Mouse (Mus musculus) lung, postnatal 0 days (tissue): Measurements from ENCODE around the gene Cdk15. TPM values are rescaled to one million over a fixed set of nuclear protein-coding genes. Genes with fewer than 3 reads are reported as not detected.

Experiments used
- ATAC-seq: fragments of 200-750 bp; cut with Nextera tagmentation; 2 replicates; pipeline ENCODE4 v1.8.0; 2017; ENCODE audit warnings: moderate library complexity
- DNase-seq: peaks from one replicate; pipeline ENCODE4 v3.0.0-alpha.2; 2016; ENCODE audit warnings: low spot score
- H3K27ac ChIP-seq: fragments of 300-500 bp; sonication (generic); 2 replicates; pipeline ENCODE4 v1.5.1; 2014; ENCODE audit warnings: antibody characterized with exemption, mild to moderate bottlenecking, low read length, mixed read lengths
- H3K27me3 ChIP-seq: fragments of 300-500 bp; sonication (generic); replicated peaks from 2 replicates; pipeline ENCODE4 v1.6.1; 2014; ENCODE audit warnings: low read length, mixed read lengths; ENCODE audit not compliant: insufficient read depth
- H3K36me3 ChIP-seq: fragments of 300-500 bp; sonication (generic); 2 replicates; pipeline ENCODE4 v1.6.1; 2014; ENCODE audit warnings: low read length, mixed read lengths; ENCODE audit not compliant: insufficient read depth
- H3K4me1 ChIP-seq: fragments of 300-500 bp; sonication (generic); 2 replicates; pipeline ENCODE4 v1.6.1; 2014; ENCODE audit warnings: antibody characterized with exemption, low read depth, low read length, mixed read lengths; ENCODE audit not compliant: insufficient read depth
- H3K4me2 ChIP-seq: fragments of 300-500 bp; sonication (generic); replicated peaks from 2 replicates; pipeline ENCODE4 v1.6.1; 2014; ENCODE audit warnings: low read depth, mild to moderate bottlenecking, low read length, moderate library complexity, mixed read lengths
- H3K4me3 ChIP-seq: fragments of 300-500 bp; sonication (generic); 2 replicates; pipeline ENCODE4 v1.5.1; 2014; ENCODE audit warnings: low read depth, low read length
- H3K9ac ChIP-seq: fragments of 300-500 bp; sonication (generic); replicated peaks from 2 replicates; pipeline ENCODE4 v1.6.1; 2014; ENCODE audit warnings: low read depth, mild to moderate bottlenecking
- H3K9me3 ChIP-seq: fragments of 300-500 bp; sonication (generic); 2 replicates; pipeline ENCODE4 v1.6.1; 2016; ENCODE audit warnings: low read length, mixed read lengths
- CTCF ChIP-seq: IDR thresholded peaks from 2 replicates; pipeline ENCODE4 v1.5.1; 2016; ENCODE audit warnings: antibody characterized with exemption, mild to moderate bottlenecking
- EP300 ChIP-seq: IDR thresholded peaks from 2 replicates; pipeline ENCODE4 v1.6.1; 2016; ENCODE audit warnings: antibody characterized with exemption, mild to moderate bottlenecking, control low read depth
- WGBS: fragments of 180-500 bp; shearing (Covaris S2); extraction: QIAGEN DNeasy Blood & Tissue Kit; methylation state at CpG from one replicate; pipeline ENCODE4 v1.1.7; 2014; 5-methylcytosine and 5-hydroxymethylcytosine counted together
- polyA plus RNA-seq: library from polyadenylated mRNA; unstranded; fragments of >200 nt; fragmentation: Nextera tagmentation; extraction: Ambion mirVana; gene quantifications from 2 replicates; pipeline ENCODE4 v1.2.1, GENCODE M21; 2015

Cdk15 gene
- polyA plus RNA-seq, 1 experiment from 2014 or later: 0.13 TPM

- TF ChIP-seq CTCF: peak; percentile 86
- TF ChIP-seq EP300: no peak
- Histone ChIP-seq H3K27ac (peak overlapping the region; percentile 63), H3K36me3 (no peaks in the 10 kb centered on the region), H3K27me3 (no peaks in the 10 kb centered on the region), H3K4me2 (peak overlapping the region; percentile 81), H3K9ac (0 out of 2 replicates have a peak overlapping the region, but pooled peaks have one; percentile 20), H3K9me3 (no peaks in the 10 kb centered on the region), H3K4me1 (no peaks in the 10 kb centered on the region), H3K4me3 (peak overlapping the region; percentile 87)
- DNase-seq (peak; percentile 79), ATAC-seq (peak; percentile 51)
- WGBS: under 1% methylated on average over 19 of the region's 19 CpGs
Measured at GRCm38 (mm10) chr1:59237614-59238211, 19.0 kb upstream of the Cdk15 start.

GRCm38 (mm10) chr1:59243770-59244169 lies 12.9 kb upstream of the Cdk15 start:
- TF ChIP-seq CTCF (0 out of 2 replicates have a peak, but pooled peaks have one; percentile 8), EP300 (no peak)
- 55% methylated on average over 2 of the region's 2 CpGs for WGBS
- ATAC-seq: no peak
- Histone ChIP-seq H3K4me1 (no peaks in the 10 kb centered on the region), H3K4me3 (no peak overlapping the region), H3K9ac (no peak overlapping the region), H3K27me3 (no peaks in the 10 kb centered on the region), H3K4me2 (no peak overlapping the region), H3K9me3 (no peaks in the 10 kb centered on the region), H3K27ac (no peak overlapping the region), H3K36me3 (no peaks in the 10 kb centered on the region)
- DNase-seq: no peak

- no peak overlapping the region for H3K27ac ChIP-seq
- no peak overlapping the region for H3K4me2 ChIP-seq
- no peaks in the 10 kb centered on the region for H3K9me3 ChIP-seq
- DNase-seq (peak; percentile 74), ATAC-seq (peak; percentile 38; the same call in 1 of the 2 replicates)
- H3K27me3 ChIP-seq: no peaks in the 10 kb centered on the region
- H3K36me3 ChIP-seq: no peaks in the 10 kb centered on the region
- WGBS: 6% methylated on average over 9 of the region's 9 CpGs
- no peak overlapping the region for H3K4me3 ChIP-seq
- H3K4me1 ChIP-seq: no peaks in the 10 kb centered on the region
- TF ChIP-seq CTCF (peak; percentile 91), EP300 (no peak)
- no peak overlapping the region for H3K9ac ChIP-seq
Measured at GRCm38 (mm10) chr1:59247602-59248001, 9.1 kb upstream of the Cdk15 start.

DNA sequence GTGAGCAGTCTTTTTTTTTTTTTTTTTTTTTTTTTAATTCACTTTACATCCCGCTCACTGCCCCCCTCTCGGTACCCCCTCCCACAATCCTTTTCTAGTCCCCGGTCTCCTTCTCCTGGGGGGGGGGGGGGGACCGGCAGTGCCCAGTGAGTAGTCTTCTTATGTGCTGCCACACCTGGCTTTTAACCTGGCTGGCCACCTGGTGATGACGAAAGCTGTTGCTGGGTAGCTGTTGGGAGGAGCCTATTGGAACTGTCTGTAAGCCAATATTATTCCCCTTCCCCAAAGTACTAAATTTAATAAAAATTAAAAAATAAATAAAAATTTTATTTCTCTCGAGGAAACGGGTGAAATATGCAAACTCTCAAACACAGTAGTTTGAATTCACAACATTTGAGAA lies 3.9 kb upstream of the Cdk15 start:
- no peak overlapping the region for H3K27ac ChIP-seq
- H3K36me3 ChIP-seq: no peaks in the 10 kb centered on the region
- H3K4me3 ChIP-seq: no peak overlapping the region
- H3K4me1 ChIP-seq: no peaks in the 10 kb centered on the region
- H3K27me3 ChIP-seq: no peaks in the 10 kb centered on the region
- TF ChIP-seq CTCF (no peak), EP300 (no peak)
- no peak; the same call in 1 of the 2 replicates for ATAC-seq
- DNase-seq: peak; percentile 48
- no peak overlapping the region for H3K9ac ChIP-seq
- peak overlapping the region; percentile 56 for H3K4me2 ChIP-seq
- H3K9me3 ChIP-seq: no peaks in the 10 kb centered on the region
- 33% methylated on average over 5 of the region's 7 CpGs for WGBS

GRCm38 (mm10) chr1:59253301-59253909 lies 3.3 kb upstream of the Cdk15 start:
- Histone ChIP-seq H3K9me3 (no peaks in the 10 kb centered on the region), H3K36me3 (no peaks in the 10 kb centered on the region), H3K4me2 (peak overlapping the region; percentile 56), H3K4me1 (no peaks in the 10 kb centered on the region), H3K27me3 (no peaks in the 10 kb centered on the region), H3K27ac (no peak overlapping the region), H3K4me3 (no peak overlapping the region), H3K9ac (no peak overlapping the region)
- TF ChIP-seq CTCF (no peak), EP300 (no peak)
- no peak for ATAC-seq
- WGBS: 5% methylated on average over 13 of the region's 18 CpGs
- no peak for DNase-seq

DNA sequence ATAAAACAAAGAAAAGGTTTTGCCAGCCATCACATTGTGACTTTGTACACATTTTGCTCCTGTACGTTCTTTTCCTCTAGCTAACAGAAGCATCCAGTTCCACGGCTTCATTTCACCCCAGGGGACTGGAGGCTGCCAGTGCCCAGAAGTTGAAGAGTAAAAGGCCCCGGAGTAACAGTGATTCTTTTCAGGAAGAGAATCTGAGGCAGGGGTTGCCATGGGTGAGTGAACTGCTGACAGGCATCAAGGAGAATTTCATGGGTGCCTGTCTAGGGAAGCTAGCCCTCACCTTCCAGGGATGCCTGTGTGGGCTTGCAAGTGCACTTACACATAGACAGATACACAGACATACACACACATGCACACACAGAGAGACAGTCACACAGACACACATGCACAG lies 1.0 kb downstream of the Cdk15 start:
- H3K4me3 ChIP-seq: no peak overlapping the region
- H3K27ac ChIP-seq: no peak overlapping the region
- no peaks in the 10 kb centered on the region for H3K4me1 ChIP-seq
- H3K27me3 ChIP-seq: no peaks in the 10 kb centered on the region
- H3K36me3 ChIP-seq: no peaks in the 10 kb centered on the region
- no peak overlapping the region for H3K9ac ChIP-seq
- ATAC-seq (no peak), DNase-seq (no peak)
- no peak for TF ChIP-seq CTCF
- no peak for TF ChIP-seq EP300
- no peaks in the 10 kb centered on the region for H3K9me3 ChIP-seq
- H3K4me2 ChIP-seq: no peak overlapping the region
- 59% methylated on average over 3 of the region's 3 CpGs for whole genome bisulfite sequencing
